Mouse (Mus musculus) adrenal gland, postnatal 10 days (tissue): Measurements from ENCODE around the gene Mccc2. TPM values are rescaled to one million over a fixed set of nuclear protein-coding genes. Genes with fewer than 3 reads are reported as not detected.

Experiments used
- DNase-seq: peaks from one replicate; pipeline ENCODE4 v3.0.0; 2021; ENCODE audit warnings: mixed read lengths
- total RNA-seq, 2 experiments: library from RNA; stranded (reverse); gene quantifications; 2 replicates each; pipeline ENCODE4 v1.2.3; 2021

Gene Mccc2
- total RNA-seq, 2 experiments from 2014 or later: 79.5 to 88.6 TPM

DNA sequence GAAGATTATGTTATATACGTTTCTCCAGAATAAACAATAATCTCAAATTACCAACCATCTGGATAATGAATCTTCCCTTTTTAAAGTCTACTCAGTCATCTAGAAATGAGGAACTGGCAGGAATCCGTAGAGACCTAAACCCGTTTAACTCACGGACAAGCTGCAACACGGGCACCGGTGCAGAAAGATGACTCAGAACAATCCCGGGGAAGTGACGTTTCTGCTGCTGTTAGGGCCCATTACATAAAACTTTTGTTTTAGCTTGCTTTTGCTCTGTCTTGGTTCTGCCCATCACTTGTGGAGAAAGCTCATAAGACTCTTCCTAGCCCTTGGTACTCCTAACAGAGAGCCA, 76.1 kb downstream of the Mccc2 start:
- DNase-seq: no peak

DNA sequence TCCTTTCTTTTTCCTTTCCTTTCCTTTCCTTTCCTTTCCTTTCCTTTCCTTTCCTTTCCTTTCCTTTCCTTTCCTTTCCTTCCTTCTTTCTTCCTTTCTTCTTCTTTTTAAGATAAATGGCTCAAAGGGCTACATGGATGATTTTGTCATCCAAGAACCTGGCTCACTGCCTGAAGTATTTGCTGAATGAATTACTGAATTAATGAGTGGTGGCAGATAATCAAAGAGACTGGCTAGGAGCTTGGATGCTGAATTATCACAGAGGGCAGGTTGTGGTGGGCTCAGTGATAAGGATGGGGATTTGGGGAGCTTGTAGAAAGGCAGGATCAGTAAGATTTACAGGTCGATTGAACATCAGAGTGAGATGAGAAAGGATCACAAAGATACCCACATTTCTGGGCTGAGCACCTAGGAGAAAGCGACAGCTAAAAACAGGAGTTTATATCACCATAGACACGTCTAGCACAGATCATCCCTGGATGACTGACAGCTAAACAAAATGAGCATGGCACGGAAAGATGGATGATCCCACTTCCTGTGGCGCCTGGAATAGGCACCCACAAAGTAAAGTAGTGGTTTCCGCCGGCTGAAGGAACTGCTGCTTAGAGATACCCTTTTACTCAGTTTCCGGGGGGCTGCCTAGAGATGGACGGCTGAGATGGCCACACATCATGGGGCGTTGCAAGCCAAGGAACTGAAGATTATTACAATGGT, 76.7 kb downstream of the Mccc2 start:
- no peak for DNase-seq

GRCm38 (mm10) chr13:99937741-99938140, 77.7 kb downstream of the Mccc2 start:
- DNase-seq: no peak

GRCm38 (mm10) chr13:99932406-99932805, 83.0 kb downstream of the Mccc2 start:
- no peak for DNase-seq

DNA sequence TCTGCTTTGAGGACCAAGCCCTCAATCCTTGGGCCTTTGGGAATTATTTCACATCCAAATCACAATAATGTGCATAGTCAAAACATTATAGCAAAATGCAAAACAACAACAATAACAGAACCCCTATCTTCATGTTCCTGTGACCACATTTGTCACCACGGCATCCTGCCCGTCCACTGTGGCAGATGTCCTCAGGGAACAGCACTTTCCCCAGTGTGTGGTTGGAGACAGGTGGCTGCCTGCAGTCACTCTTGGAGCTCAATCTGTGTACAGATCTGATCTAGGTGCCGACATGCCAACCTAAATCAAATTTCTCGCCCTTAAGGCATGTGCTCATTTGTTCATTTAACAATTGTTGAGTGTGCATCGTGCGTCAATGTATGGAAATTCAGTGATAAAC, 83.9 kb downstream of the Mccc2 start:
- DNase-seq: no peak

DNA sequence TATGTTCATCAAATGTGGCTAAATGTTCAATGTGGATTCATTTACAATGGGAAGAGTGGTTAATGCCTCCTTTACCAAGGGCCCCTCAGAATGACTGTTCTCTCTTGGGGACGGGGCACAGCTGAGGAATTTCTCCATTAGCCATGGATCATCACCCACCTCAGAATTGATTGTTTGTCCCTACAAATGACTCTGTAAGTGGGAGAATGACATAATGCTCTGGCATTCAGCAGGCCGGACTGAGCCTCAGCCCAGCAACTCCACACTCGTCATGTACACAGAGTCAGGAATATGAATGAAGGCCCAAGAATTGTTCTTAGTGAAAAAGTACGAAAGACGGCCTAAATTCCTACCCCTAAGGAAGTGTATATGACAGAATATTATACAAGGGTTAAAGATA, 89.2 kb downstream of the Mccc2 start:
- DNase-seq: no peak

DNA sequence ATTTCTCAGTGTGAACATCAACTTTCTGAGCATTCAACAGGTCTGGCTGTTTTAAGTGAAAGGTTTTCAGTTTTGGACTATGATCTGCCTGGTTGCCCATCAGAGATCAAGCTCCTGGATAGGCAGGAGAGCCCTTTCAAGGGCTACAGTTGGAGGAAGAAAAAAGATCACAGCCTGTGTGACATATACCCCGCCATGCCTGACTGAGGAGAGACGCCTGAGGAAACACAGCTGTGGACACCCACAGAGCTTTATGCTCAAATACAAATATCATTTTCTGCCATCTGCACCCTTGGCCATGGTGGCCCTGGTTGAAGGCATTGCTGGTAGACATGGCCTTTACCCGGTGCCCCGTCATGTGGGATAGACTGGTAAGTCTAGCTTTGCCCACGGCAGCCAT, 99.8 kb downstream of the Mccc2 start:
- DNase-seq: no peak

DNA sequence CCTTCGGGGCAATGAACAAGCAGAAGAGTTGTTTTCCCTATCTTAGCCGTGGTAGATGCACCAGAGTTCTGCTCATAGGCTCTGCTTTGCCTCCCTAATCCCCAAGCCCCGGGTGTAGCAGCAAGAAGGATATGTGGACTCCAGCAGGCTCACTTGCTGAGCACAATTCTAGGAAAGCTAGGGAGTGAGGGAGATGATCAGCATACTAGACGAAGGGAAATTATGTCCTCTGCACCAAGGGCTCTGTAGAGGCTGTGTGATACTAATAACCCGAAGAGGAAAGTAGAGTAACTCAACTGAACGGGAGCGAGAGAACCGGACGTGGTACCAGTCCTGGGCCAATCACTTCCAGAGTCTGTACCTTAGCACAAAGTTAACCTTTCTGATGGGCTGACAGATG, 114.5 kb downstream of the Mccc2 start, which contains the start of gene Cartpt:
Gene Cartpt (minus strand): TSS at position 127 of the 400 bp plus-strand sequence.
- DNase-seq: no peak

DNA sequence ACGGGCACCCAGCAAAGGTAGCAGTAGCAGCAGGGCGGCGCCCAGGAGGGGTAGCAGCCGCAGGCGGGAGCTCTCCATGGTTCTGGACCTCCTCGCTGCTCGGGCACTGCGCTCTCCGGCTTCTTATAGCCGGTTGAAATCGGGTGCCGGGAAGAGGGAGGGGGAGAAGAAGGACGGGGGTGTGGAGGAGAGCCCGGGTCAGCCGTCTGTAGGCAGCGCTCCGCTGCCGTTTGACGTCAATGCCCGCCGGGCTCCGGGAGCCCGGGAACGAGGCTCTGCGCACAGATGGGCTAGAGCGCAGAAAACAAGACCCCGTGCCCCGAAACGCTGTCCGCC, 114.9 kb downstream of the Mccc2 start:
- peak; percentile 82 for DNase-seq

DNA sequence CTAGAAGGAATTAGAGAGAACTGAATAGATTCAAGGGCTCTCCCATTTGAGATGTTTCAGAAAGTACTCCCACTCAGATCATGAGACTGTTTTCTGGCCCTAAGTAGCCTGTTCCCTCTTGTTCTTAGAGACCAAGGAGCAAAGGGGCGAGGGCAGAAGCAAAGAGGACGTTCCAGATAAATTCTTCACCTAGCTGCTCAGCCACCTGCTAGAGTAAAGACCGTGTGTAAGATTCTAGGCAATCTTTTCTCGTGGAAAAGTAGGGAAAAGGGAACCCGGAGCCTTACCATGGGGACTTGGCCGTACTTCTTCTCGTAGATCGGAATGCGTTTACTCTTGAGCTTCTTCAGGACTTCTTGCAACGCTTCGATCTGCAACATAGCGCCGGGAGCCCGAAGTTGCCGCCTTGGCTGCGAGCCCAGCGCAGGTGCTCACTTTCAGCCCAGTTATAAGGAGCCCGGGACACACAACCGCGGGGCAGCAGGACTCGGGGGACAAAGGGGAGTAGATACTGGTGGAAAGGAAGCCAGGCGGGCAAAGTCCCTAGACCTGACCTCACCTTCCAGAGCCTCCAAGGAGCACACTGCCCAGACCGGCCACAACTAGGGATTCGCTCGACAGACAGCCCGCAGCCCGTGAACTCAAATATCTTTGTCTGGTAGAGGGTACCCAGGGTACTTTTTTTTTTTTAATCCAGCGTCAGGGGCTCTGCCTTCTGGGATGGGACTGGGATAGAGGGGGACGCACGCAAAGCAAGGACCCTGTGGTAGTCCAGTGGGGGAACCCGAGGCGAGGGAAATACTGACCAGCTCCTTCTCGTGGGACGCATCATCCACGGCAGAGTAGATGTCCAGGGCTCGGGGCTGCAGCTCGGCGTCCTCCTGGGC, 115.5 kb downstream of the Mccc2 start:
- no peak for DNase-seq

DNA sequence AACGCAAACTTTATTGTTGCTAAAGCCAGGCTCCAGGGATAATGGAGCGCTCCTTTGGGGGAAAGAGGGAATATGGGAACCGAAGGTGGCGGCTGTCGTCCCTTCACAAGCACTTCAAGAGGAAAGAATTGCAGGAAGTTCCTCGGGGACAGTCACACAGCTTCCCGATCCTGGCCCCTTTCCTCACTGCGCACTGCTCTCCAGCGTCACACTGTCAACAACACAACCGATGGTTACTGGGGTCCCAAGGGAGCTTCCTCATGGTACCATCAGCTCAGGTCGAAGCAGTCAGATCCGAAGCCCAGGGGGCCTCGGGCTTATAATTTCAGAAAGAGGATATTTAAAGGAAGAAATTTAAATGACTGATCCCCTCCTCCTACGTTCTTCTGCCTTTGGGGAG, 116.6 kb downstream of the Mccc2 start:
- DNase-seq: no peak

Other genes starting within 250 kb of the Mccc2 start
- gene Cartpt, start 114.5 kb downstream of the Mccc2 start, total RNA-seq: 10 to 100 TPM in 1 of 2 experiments, 1 to 10 TPM in 1; 8.1 to 11.7 TPM
- gene Bdp1, start 88.4 kb upstream of the Mccc2 start, total RNA-seq: 10 to 100 TPM; 31.8 to 32.9 TPM
- gene Serf1, start 92.4 kb upstream of the Mccc2 start, total RNA-seq: 10 to 100 TPM; 25.9 to 29.3 TPM
- gene Smn1, start 109.2 kb upstream of the Mccc2 start, total RNA-seq: 10 to 100 TPM; 32.8 to 33.7 TPM
- gene Naip2, start 186.5 kb upstream of the Mccc2 start, total RNA-seq: 1 to 10 TPM; 1.2 to 1.4 TPM
- gene Naip5, start 230.7 kb upstream of the Mccc2 start, total RNA-seq: 1 to 10 TPM; 1.7 to 2.7 TPM